Mouse (Mus musculus) kidney, adult 10 weeks (tissue): ENCODE data around the gene Fbrs. TPM values are rescaled to one million over a fixed set of nuclear protein-coding genes. Genes with fewer than 3 reads are reported as not detected.

ENCODE experiments used
- polyA plus RNA-seq: library from polyadenylated mRNA; stranded (reverse); fragments of 350-450 nt; fragmentation: Illumina TruSeq; extraction: RNeasy Lipid Tissue Mini Kit (QIAGEN cat#74804); gene quantifications from one replicate; pipeline ENCODE4 v1.2.3, GENCODE M21; 2014; ENCODE audit warnings: low read depth, low replicate concordance

Fbrs gene
- 6.2 TPM for polyA plus RNA-seq

GRCm38 (mm10) chr7:127478635-127479317 lies at the start of gene Fbrs:
Gene Fbrs, plus strand, starts transcription at chr7:127479199.

GRCm38 (mm10) chr7:127448521-127449300 lies 30.3 kb upstream of the Fbrs start, which contains the start of gene Zfp689:
Gene Zfp689, minus strand, starts transcription at chr7:127449158.

DNA sequence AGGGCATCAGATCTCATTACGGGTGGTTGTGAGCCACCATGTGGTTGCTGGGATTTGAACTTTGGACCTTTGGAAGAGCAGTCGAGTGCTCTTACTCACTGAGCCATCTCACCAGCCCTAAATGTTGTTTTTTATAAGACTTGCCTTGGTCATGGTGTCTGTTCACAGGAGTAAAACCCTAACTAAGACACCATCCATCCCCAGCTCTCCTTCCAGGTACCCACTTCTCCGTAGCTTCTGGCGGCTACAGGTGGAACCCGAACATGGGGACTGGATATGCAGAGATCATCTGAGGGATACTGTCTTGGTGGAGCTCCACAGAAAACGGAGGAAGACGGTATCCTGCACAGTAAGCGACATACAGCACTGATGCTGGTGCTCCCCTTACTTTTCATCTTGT lies 19.7 kb upstream of the Fbrs start, which contains the start of gene Prr14:
TSS of gene Prr14 (plus strand) at position 301 of the 400 bp plus-strand sequence.

DNA sequence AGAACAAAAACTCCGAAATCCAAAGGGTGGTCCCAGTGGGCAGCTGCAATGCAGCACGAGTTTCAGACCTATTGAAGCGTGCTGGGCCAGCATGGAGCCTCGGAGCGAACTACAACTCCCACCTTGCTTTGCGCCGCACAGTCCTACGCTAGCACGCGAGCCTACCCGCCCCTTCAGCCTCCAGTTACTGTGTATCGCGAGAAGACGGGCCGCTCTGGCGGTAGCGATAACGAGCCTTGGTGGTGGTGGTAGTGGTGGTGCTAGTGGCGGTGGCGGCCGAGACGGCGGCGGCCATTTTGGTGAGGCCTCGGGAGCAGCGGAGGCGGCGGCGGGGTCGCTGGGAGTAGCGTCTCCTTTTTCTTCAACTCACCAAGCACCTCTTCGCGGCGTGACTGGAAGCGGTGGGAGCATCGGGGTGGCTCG lies 32.8 kb downstream of the Fbrs start, which contains the start of gene Srcap:
TSS of gene Srcap (plus strand) at position 176 of the 423 bp plus-strand sequence.

DNA sequence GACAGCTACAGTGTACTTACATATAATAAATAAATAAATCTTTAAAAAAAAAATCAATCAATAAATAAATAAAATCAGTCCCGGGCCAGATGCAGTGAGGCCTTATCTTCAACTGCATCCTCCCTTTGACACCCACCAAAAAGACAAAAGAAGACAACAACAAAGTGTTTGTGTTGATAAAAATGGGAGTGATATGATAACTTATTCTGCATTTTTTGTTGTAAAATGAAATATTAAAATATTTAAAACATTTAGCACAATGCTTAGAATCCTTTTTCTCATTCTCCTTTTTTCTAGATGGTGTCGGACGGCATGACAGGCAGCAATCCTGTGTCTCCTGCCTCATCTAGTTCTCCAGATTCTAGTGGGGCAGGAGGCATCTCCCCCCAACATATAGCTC lies 40.3 kb downstream of the Fbrs start, which contains the start of gene Gm42715:
TSS of gene Gm42715 (plus strand) at position 301 of the 400 bp plus-strand sequence.

Other genes starting within 250 kb of the Fbrs start
- 1.3 TPM for gene Zfp553, start 246.1 kb upstream of the Fbrs start, polyA plus RNA-seq
- not detected for gene Sept1, start 246.1 kb upstream of the Fbrs start, polyA plus RNA-seq
- gene Zfp771, start 234.9 kb upstream of the Fbrs start, polyA plus RNA-seq, result not detected
- gene Dctpp1, start 218.5 kb upstream of the Fbrs start, polyA plus RNA-seq, result not detected
- gene Sephs2, start 205.1 kb upstream of the Fbrs start, polyA plus RNA-seq, result 208 TPM
- gene Itgal, start 182.9 kb upstream of the Fbrs start, polyA plus RNA-seq, result 0.16 TPM
- 4.7 TPM for gene Zfp768, start 133.6 kb upstream of the Fbrs start, polyA plus RNA-seq
- 1.6 TPM for gene Zfp747, start 103.1 kb upstream of the Fbrs start, polyA plus RNA-seq
- 0.97 TPM for gene 9130019O22Rik, start 92.0 kb upstream of the Fbrs start, polyA plus RNA-seq
- 0.69 TPM for gene E430018J23Rik, start 85.6 kb upstream of the Fbrs start, polyA plus RNA-seq
- gene Zfp764, start 72.4 kb upstream of the Fbrs start, polyA plus RNA-seq, result 2.5 TPM
- gene Zfp688, start 57.1 kb upstream of the Fbrs start, polyA plus RNA-seq, result 0.89 TPM
- gene Zfp689, start 30.0 kb upstream of the Fbrs start, polyA plus RNA-seq, result 0.89 TPM
- 10.5 TPM for gene Prr14, start 19.6 kb upstream of the Fbrs start, polyA plus RNA-seq
- 7.5 TPM for gene Srcap, start 32.8 kb downstream of the Fbrs start, polyA plus RNA-seq
- gene Gm42715, start 40.4 kb downstream of the Fbrs start, polyA plus RNA-seq, result 4.0 TPM
- not detected for gene Tmem265, start 82.2 kb downstream of the Fbrs start, polyA plus RNA-seq
- 15.2 TPM for gene Phkg2, start 94.1 kb downstream of the Fbrs start, polyA plus RNA-seq
- 0.73 TPM for gene Ccdc189, start 109.4 kb downstream of the Fbrs start, polyA plus RNA-seq
- 1.3 TPM for gene Rnf40, start 109.6 kb downstream of the Fbrs start, polyA plus RNA-seq
- 6.6 TPM for gene Zfp629, start 136.6 kb downstream of the Fbrs start, polyA plus RNA-seq
- gene Bcl7c, start 229.7 kb downstream of the Fbrs start, polyA plus RNA-seq, result 1.6 TPM
- 6.3 TPM for gene Ctf1, start 233.5 kb downstream of the Fbrs start, polyA plus RNA-seq